Mouse (Mus musculus) heart, embryonic 12.5 days (tissue): ENCODE measurements around the gene Pdcd1lg2. TPM values are rescaled to one million over a fixed set of nuclear protein-coding genes. Genes with fewer than 3 reads are reported as not detected.

Experiments
- ATAC-seq: fragments of 200-750 bp; cut with Nextera tagmentation; 2 replicates; pipeline ENCODE4 v1.8.0; 2017; ENCODE audit warnings: moderate TSS enrichment, moderate library complexity; ENCODE audit not compliant: insufficient number of reproducible peaks, low FRiP score
- H3K27ac ChIP-seq: fragments of 300-500 bp; sonication (generic); 2 replicates; pipeline ENCODE4 v1.5.1; 2016; ENCODE audit warnings: mild to moderate bottlenecking, moderate library complexity; ENCODE audit not compliant: poor library complexity, severe bottlenecking
- H3K27me3 ChIP-seq: fragments of 300-500 bp; sonication (generic); replicated peaks from 2 replicates; pipeline ENCODE4 v1.6.1; 2016; ENCODE audit warnings: mild to moderate bottlenecking, moderate library complexity
- H3K36me3 ChIP-seq: fragments of 300-500 bp; sonication (generic); 2 replicates; pipeline ENCODE4 v1.6.1; 2016; ENCODE audit warnings: mild to moderate bottlenecking, moderate library complexity
- H3K4me1 ChIP-seq: fragments of 300-500 bp; sonication (generic); replicated peaks from 2 replicates; pipeline ENCODE4 v1.6.1; 2016; ENCODE audit warnings: mild to moderate bottlenecking
- H3K4me2 ChIP-seq: fragments of 300-500 bp; sonication (generic); 2 replicates; pipeline ENCODE4 v1.6.1; 2016; ENCODE audit warnings: mild to moderate bottlenecking, moderate library complexity
- H3K4me3 ChIP-seq: fragments of 300-500 bp; sonication (generic); 2 replicates; pipeline ENCODE4 v1.5.1; 2016; ENCODE audit warnings: mild to moderate bottlenecking
- H3K9ac ChIP-seq: fragments of 300-500 bp; sonication (generic); 2 replicates; pipeline ENCODE4 v1.6.1; 2016; ENCODE audit warnings: mild to moderate bottlenecking, moderate library complexity
- H3K9me3 ChIP-seq: fragments of 300-500 bp; sonication (generic); replicated peaks from 2 replicates; pipeline ENCODE4 v1.6.1; 2016; ENCODE audit warnings: mild to moderate bottlenecking, moderate library complexity
- WGBS: fragments of 180-500 bp; shearing (Covaris S2); methylation state at CpG from one replicate; pipeline ENCODE4 v1.1.7; 2016; 5-methylcytosine and 5-hydroxymethylcytosine counted together
- polyA plus RNA-seq: library from polyadenylated mRNA; unstranded; fragments of >200 nt; fragmentation: Nextera tagmentation; extraction: Ambion mirVana; gene quantifications from 2 replicates; pipeline ENCODE4 v1.2.1, GENCODE M21; 2016

Pdcd1lg2 gene
- polyA plus RNA-seq, 1 experiment from 2014 or later = not detected

GRCm38 (mm10) chr19:29472424-29472823 is 61.7 kb downstream of the Pdcd1lg2 start:
- Histone ChIP-seq H3K4me1 (peaks cover 48% of the 10 kb centered on the region), H3K27ac (peak overlapping the region; percentile 11), H3K4me3 (no peak overlapping the region), H3K36me3 (no peaks in the 10 kb centered on the region), H3K27me3 (no peaks in the 10 kb centered on the region), H3K9ac (no peak overlapping the region), H3K9me3 (no peaks in the 10 kb centered on the region), H3K4me2 (no peak overlapping the region)
- ATAC-seq = no peak
- 36% methylated on average over 8 of the region's 8 CpGs for WGBS

- H3K4me1 ChIP-seq = peaks cover 44% of the 10 kb centered on the region
- no peak for ATAC-seq
- WGBS = 71% methylated on average over 5 of the region's 5 CpGs
Measured at GRCm38 (mm10) chr19:29472946-29473345, 62.2 kb downstream of the Pdcd1lg2 start.

DNA sequence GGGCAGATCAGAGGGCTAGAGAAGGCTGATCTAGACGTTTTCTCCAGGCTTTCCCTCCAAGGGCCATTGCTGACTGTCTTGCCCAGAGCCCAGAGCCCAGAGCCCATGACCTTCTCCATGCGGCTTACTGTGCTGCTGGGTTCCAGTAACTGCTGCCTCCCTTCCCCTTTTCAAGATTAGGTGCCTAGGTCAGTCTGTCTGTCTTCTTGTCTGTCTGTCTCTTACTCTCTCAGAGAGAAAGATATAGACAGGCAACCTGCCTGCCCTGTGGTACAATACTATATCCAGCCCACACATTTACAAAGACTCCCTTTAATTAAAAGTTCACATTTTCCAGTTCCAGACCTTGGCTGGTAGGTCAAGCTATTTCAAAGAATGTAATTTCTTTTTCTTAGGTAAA is 64.1 kb downstream of the Pdcd1lg2 start:
- no peaks in the 10 kb centered on the region for H3K36me3 ChIP-seq
- no peak overlapping the region for H3K27ac ChIP-seq
- H3K27me3 ChIP-seq = no peaks in the 10 kb centered on the region
- no peak overlapping the region for H3K4me2 ChIP-seq
- WGBS = 57% methylated on average over 2 of the region's 2 CpGs
- ATAC-seq = no peak
- no peaks in the 10 kb centered on the region for H3K9me3 ChIP-seq
- peaks cover 29% of the 10 kb centered on the region for H3K4me1 ChIP-seq
- no peak overlapping the region for H3K9ac ChIP-seq
- H3K4me3 ChIP-seq = no peak overlapping the region

More at GRCm38 (mm10) chr19:29472946-29473345, 62.2 kb downstream of the Pdcd1lg2 start:
- no peak overlapping the region for H3K4me2 ChIP-seq
- H3K9me3 ChIP-seq = no peaks in the 10 kb centered on the region
- H3K4me3 ChIP-seq = no peak overlapping the region
- H3K27me3 ChIP-seq = no peaks in the 10 kb centered on the region
- no peaks in the 10 kb centered on the region for H3K36me3 ChIP-seq
- H3K27ac ChIP-seq = peak overlapping the region; percentile 11
- no peak overlapping the region for H3K9ac ChIP-seq

DNA sequence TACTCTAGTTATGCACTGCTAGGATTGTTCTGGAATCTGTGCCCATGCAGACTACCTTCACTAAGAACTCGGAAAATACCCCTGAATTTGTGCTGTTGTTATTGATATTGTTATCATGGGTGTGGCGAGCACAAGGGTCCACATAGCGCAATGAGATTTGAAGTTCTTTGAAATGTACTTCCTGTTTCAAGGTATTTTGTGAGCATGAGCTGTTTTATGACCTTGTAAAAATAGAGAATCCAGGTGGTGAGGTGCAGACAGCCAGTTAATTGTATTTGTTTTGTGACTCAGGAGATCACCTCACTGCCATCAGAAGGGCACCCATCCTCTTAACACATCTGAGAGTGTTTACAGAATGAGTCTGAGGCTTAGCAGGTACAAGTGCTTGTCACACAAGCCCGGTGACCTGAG is 64.5 kb downstream of the Pdcd1lg2 start:
- Histone ChIP-seq H3K4me1 (peaks cover 25% of the 10 kb centered on the region), H3K4me2 (no peak overlapping the region), H3K36me3 (no peaks in the 10 kb centered on the region), H3K4me3 (no peak overlapping the region), H3K9ac (no peak overlapping the region), H3K27me3 (no peaks in the 10 kb centered on the region), H3K9me3 (no peaks in the 10 kb centered on the region), H3K27ac (no peak overlapping the region)
- 74% methylated on average over 4 of the region's 4 CpGs for WGBS
- ATAC-seq = no peak

DNA sequence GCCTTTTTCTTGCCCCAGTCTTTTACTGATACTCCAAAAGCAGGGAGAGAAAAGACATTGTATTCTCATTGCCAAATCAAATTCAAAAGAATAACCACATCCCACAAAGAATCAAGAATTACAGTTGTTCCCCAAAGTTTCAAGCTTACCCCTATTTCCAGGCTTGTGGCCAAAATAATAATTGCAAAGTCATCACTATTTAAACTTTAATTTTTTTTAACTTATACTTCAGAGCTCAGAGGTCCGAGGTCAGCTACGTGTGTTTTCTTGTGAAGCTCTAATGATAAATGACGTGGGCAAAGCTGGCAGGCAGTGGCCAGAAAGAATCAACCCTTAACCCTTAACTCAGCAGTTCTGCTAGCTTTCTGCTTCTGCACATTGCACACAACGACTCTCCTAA is 67.9 kb downstream of the Pdcd1lg2 start:
- WGBS = 26% methylated on average over 4 of the region's 4 CpGs
- H3K4me3 ChIP-seq = no peak overlapping the region
- H3K4me2 ChIP-seq = no peak overlapping the region
- no peaks in the 10 kb centered on the region for H3K36me3 ChIP-seq
- no peak overlapping the region for H3K27ac ChIP-seq
- ATAC-seq = no peak
- no peaks in the 10 kb centered on the region for H3K9me3 ChIP-seq
- no peaks in the 10 kb centered on the region for H3K27me3 ChIP-seq
- H3K4me1 ChIP-seq = no peaks in the 10 kb centered on the region
- no peak overlapping the region for H3K9ac ChIP-seq

DNA sequence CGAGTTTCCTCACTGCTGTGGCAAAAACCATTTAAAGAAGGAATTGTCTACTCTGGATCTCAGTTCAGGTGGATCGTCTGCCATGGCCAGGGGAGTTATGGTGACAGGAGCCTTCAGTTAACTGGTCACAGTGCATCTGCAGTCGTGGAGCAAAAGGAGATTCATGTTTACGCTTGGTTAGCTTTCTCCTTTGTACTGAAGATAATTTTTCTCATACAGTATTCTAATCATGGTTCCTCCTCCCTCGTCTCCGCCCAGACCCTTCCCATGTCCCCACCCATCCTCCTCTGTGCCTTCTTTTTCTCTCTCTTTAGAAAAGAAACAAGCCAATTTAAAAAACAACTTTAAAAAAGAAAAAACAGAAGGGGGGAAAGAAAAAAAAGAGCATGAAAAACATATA is 70.9 kb downstream of the Pdcd1lg2 start:
- Histone ChIP-seq H3K9ac (no peak overlapping the region), H3K4me3 (no peak overlapping the region), H3K27ac (no peak overlapping the region), H3K36me3 (no peaks in the 10 kb centered on the region), H3K4me2 (no peak overlapping the region), H3K9me3 (no peaks in the 10 kb centered on the region), H3K27me3 (no peaks in the 10 kb centered on the region), H3K4me1 (no peaks in the 10 kb centered on the region)
- 76% methylated on average over 6 of the region's 6 CpGs for WGBS
- no peak for ATAC-seq

- ATAC-seq = no peak
- H3K36me3 ChIP-seq = no peaks in the 10 kb centered on the region
- no peak overlapping the region for H3K4me2 ChIP-seq
- H3K4me1 ChIP-seq = no peaks in the 10 kb centered on the region
- no peaks in the 10 kb centered on the region for H3K9me3 ChIP-seq
- H3K27ac ChIP-seq = no peak overlapping the region
- H3K9ac ChIP-seq = no peak overlapping the region
- WGBS = 80% methylated on average over 5 of the region's 5 CpGs
- no peak overlapping the region for H3K4me3 ChIP-seq
- H3K27me3 ChIP-seq = no peaks in the 10 kb centered on the region
Measured at GRCm38 (mm10) chr19:29482148-29482547, 71.4 kb downstream of the Pdcd1lg2 start.

GRCm38 (mm10) chr19:29482637-29483036 is 71.9 kb downstream of the Pdcd1lg2 start:
- H3K9ac ChIP-seq = no peak overlapping the region
- no peaks in the 10 kb centered on the region for H3K27me3 ChIP-seq
- no peak overlapping the region for H3K4me3 ChIP-seq
- no peak overlapping the region for H3K27ac ChIP-seq
- no peaks in the 10 kb centered on the region for H3K4me1 ChIP-seq
- no peak overlapping the region for H3K4me2 ChIP-seq
- no peaks in the 10 kb centered on the region for H3K36me3 ChIP-seq
- WGBS = 57% methylated on average over 3 of the region's 3 CpGs
- H3K9me3 ChIP-seq = no peaks in the 10 kb centered on the region
- no peak for ATAC-seq

GRCm38 (mm10) chr19:29483386-29483785 is 72.7 kb downstream of the Pdcd1lg2 start:
- H3K4me3 ChIP-seq = no peak overlapping the region
- ATAC-seq = no peak
- peaks cover 7% of the 10 kb centered on the region for H3K4me1 ChIP-seq
- H3K4me2 ChIP-seq = no peak overlapping the region
- no peaks in the 10 kb centered on the region for H3K27me3 ChIP-seq
- H3K9ac ChIP-seq = no peak overlapping the region
- no peak overlapping the region for H3K27ac ChIP-seq
- WGBS = 73% methylated on average over 2 of the region's 2 CpGs
- H3K36me3 ChIP-seq = no peaks in the 10 kb centered on the region
- no peaks in the 10 kb centered on the region for H3K9me3 ChIP-seq

GRCm38 (mm10) chr19:29484537-29484936 is 73.8 kb downstream of the Pdcd1lg2 start:
- Histone ChIP-seq H3K4me1 (peaks cover 10% of the 10 kb centered on the region), H3K27me3 (no peaks in the 10 kb centered on the region), H3K27ac (no peak overlapping the region), H3K4me3 (no peak overlapping the region), H3K36me3 (no peaks in the 10 kb centered on the region), H3K9me3 (no peaks in the 10 kb centered on the region), H3K4me2 (no peak overlapping the region), H3K9ac (no peak overlapping the region)
- ATAC-seq = no peak
- WGBS = 69% methylated on average over 2 of the region's 2 CpGs

DNA sequence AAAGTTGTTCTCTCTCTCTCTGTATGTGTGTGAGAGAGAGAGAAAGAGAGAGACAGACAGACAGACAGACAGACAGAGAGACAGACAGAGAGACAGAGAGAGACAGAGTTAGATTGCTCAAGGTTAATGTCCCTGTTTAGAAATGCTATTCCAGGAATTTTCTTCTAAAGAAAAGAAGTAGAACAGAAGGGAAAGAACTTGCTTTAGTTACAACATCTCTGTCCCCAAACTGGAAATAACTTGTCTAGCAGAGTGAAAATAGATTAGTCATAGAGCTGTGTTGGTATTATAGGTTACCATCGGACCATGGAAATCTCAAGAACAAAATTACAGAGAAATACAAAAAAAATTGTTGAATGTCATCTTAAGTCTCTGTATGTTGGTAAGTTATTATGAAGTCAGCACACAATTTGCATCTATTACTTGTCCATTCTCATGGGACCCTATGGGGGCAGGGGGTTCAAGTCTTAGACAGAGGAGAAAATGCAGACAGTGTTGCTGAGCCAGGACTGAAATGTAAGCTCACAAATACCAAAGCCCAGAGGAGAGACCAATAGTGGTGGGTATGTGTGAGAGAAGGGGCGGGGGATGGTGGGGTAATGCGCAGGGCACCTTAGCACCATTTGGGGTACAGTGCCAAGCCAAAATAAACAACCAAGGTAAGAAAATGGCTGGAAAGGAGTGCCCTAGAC is 74.7 kb downstream of the Pdcd1lg2 start:
- no peak overlapping the region for H3K4me3 ChIP-seq
- H3K9me3 ChIP-seq = no peaks in the 10 kb centered on the region
- H3K27ac ChIP-seq = no peak overlapping the region
- 88% methylated on average over 3 of the region's 3 CpGs for WGBS
- no peak for ATAC-seq
- peaks cover 10% of the 10 kb centered on the region for H3K4me1 ChIP-seq
- H3K9ac ChIP-seq = no peak overlapping the region
- H3K36me3 ChIP-seq = no peaks in the 10 kb centered on the region
- H3K4me2 ChIP-seq = no peak overlapping the region
- no peaks in the 10 kb centered on the region for H3K27me3 ChIP-seq
